Mouse (Mus musculus): ENCODE measurements around the gene Supt4a.

DNA sequence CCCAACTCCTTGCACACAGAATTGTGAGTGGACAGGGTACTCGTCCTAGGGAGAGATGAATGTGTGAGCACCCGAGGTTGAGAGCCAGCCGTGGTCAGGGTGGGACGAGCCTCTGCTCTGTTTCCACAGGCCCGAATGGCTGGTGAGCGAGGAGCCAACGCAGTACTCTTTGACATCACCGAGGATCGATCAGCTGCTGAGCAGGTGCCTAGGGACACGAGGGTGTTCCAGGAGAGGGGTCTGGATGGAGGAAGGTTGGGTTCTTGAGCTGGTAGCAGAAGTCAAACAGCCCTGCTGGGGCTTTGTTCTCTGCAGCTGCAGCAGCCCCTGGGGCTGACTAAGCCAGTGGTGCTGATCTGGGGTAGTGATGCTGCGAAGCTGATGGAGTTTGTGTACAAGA, 10.3 kb upstream of the Supt4a start:
- TF ChIP-seq CTCF (IDR thresholded peaks at IDR 0.05; ENCODE audit: insufficient read depth, low read length) (no peak), POLR2A (IDR thresholded peaks at IDR 0.05; ENCODE audit: borderline replicate concordance, extremely low read depth, low read depth, low read length) (no peak)
